Mouse (Mus musculus): ENCODE measurements at regions not wholly inside any gene's neighbourhood (a gene's known extent, or its start where the extent isn't known, plus 50 kb on each side); places are given as distances from the start of the nearest gene placed in this dataset.

- Histone ChIP-seq H3K9me3 (ENCODE audit: control insufficient read depth, low read length) (no peaks in the 10 kb centered on the region), H3K4me3 (ENCODE audit: low read depth, low read length) (no peak overlapping the region), H3K27ac (ENCODE audit: low read depth) (no peak overlapping the region), H3K4me2 (ENCODE audit: low read length) (no peak overlapping the region), H3K36me3 (ENCODE audit: control insufficient read depth, insufficient read depth, low read length) (no peaks in the 10 kb centered on the region), H3K9ac (ENCODE audit: low read length) (no peak overlapping the region), H3K27me3 (replicated peaks; ENCODE audit: control insufficient read depth, insufficient read depth, low read length) (no peaks in the 10 kb centered on the region), H3K4me1 (replicated peaks; ENCODE audit: control insufficient read depth, insufficient read depth, low read length) (no peaks in the 10 kb centered on the region)
- no peak for DNase-seq (ENCODE audit: low spot score)
- ATAC-seq (replicated peaks; ENCODE audit: low FRiP score, low TSS enrichment, low read depth) = no peak
- 49% methylated on average over 2 of the region's 2 CpGs for WGBS
Observed at GRCm38 (mm10) chr2:80717979-80718378, 100.9 kb downstream of the Nup35 start.

- no peaks in the 10 kb centered on the region for H3K36me3 ChIP-seq (ENCODE audit: control insufficient read depth, insufficient read depth, low read length)
Observed at GRCm38 (mm10) chr2:80724085-80724484, 107.0 kb downstream of the Nup35 start.

GRCm38 (mm10) chr2:80731324-80731723 is 114.3 kb downstream of the Nup35 start:
- H3K9me3 ChIP-seq (ENCODE audit: control insufficient read depth, low read length) = no peaks in the 10 kb centered on the region
- no peak for ATAC-seq (replicated peaks; ENCODE audit: low FRiP score, low TSS enrichment, low read depth)
- H3K4me1 ChIP-seq (replicated peaks; ENCODE audit: control insufficient read depth, insufficient read depth, low read length) = no peaks in the 10 kb centered on the region
- no peak overlapping the region for H3K9ac ChIP-seq (ENCODE audit: low read length)
- no peak for DNase-seq (ENCODE audit: low spot score)
- no peak overlapping the region for H3K4me2 ChIP-seq (ENCODE audit: low read length)
- no peaks in the 10 kb centered on the region for H3K27me3 ChIP-seq (replicated peaks; ENCODE audit: control insufficient read depth, insufficient read depth, low read length)
- no peak overlapping the region for H3K4me3 ChIP-seq (ENCODE audit: low read depth, low read length)
- H3K27ac ChIP-seq (ENCODE audit: low read depth) = no peak overlapping the region
- H3K36me3 ChIP-seq (ENCODE audit: control insufficient read depth, insufficient read depth, low read length) = no peaks in the 10 kb centered on the region
- WGBS = 90% methylated on average over 3 of the region's 3 CpGs

More at GRCm38 (mm10) chr2:80724085-80724484, 107.0 kb downstream of the Nup35 start:
- H3K9me3 ChIP-seq (ENCODE audit: control insufficient read depth, low read length) = no peaks in the 10 kb centered on the region
- no peak for ATAC-seq (replicated peaks; ENCODE audit: low FRiP score, low TSS enrichment, low read depth)
- 68% methylated on average over 5 of the region's 5 CpGs for WGBS
- no peaks in the 10 kb centered on the region for H3K27me3 ChIP-seq (replicated peaks; ENCODE audit: control insufficient read depth, insufficient read depth, low read length)
- DNase-seq (ENCODE audit: low spot score) = no peak
- no peak overlapping the region for H3K4me3 ChIP-seq (ENCODE audit: low read depth, low read length)
- H3K27ac ChIP-seq (ENCODE audit: low read depth) = no peak overlapping the region
- H3K4me1 ChIP-seq (replicated peaks; ENCODE audit: control insufficient read depth, insufficient read depth, low read length) = no peaks in the 10 kb centered on the region
- no peak overlapping the region for H3K9ac ChIP-seq (ENCODE audit: low read length)
- H3K4me2 ChIP-seq (ENCODE audit: low read length) = no peak overlapping the region

- 71% methylated on average over 6 of the region's 6 CpGs for WGBS
- Histone ChIP-seq H3K4me1 (replicated peaks; ENCODE audit: control insufficient read depth, insufficient read depth, low read length) (no peaks in the 10 kb centered on the region), H3K4me3 (ENCODE audit: low read depth, low read length) (no peak overlapping the region), H3K9ac (ENCODE audit: low read length) (no peak overlapping the region), H3K27ac (ENCODE audit: low read depth) (no peak overlapping the region), H3K4me2 (ENCODE audit: low read length) (no peak overlapping the region), H3K9me3 (ENCODE audit: control insufficient read depth, low read length) (no peaks in the 10 kb centered on the region), H3K36me3 (ENCODE audit: control insufficient read depth, insufficient read depth, low read length) (no peaks in the 10 kb centered on the region), H3K27me3 (replicated peaks; ENCODE audit: control insufficient read depth, insufficient read depth, low read length) (no peaks in the 10 kb centered on the region)
- ATAC-seq (replicated peaks; ENCODE audit: low FRiP score, low TSS enrichment, low read depth) (no peak), DNase-seq (ENCODE audit: low spot score) (no peak)
Observed at GRCm38 (mm10) chr2:80746737-80747136, 129.7 kb downstream of the Nup35 start.

GRCm38 (mm10) chr2:80762013-80762612 is 145.1 kb downstream of the Nup35 start:
- no peak overlapping the region for H3K9ac ChIP-seq (ENCODE audit: low read length)
- peak; percentile 62 for DNase-seq (ENCODE audit: low spot score)
- no peak overlapping the region for H3K27ac ChIP-seq (ENCODE audit: low read depth)
- H3K4me3 ChIP-seq (ENCODE audit: low read depth, low read length) = no peak overlapping the region
- ATAC-seq (replicated peaks; ENCODE audit: low FRiP score, low TSS enrichment, low read depth) = no peak
- no peaks in the 10 kb centered on the region for H3K36me3 ChIP-seq (ENCODE audit: control insufficient read depth, insufficient read depth, low read length)
- H3K27me3 ChIP-seq (replicated peaks; ENCODE audit: control insufficient read depth, insufficient read depth, low read length) = no peaks in the 10 kb centered on the region
- no peaks in the 10 kb centered on the region for H3K4me1 ChIP-seq (replicated peaks; ENCODE audit: control insufficient read depth, insufficient read depth, low read length)
- H3K4me2 ChIP-seq (ENCODE audit: low read length) = no peak overlapping the region
- 38% methylated on average over 3 of the region's 3 CpGs for WGBS
- H3K9me3 ChIP-seq (ENCODE audit: control insufficient read depth, low read length) = no peaks in the 10 kb centered on the region

GRCm38 (mm10) chr2:80771176-80771575 is 154.1 kb downstream of the Nup35 start:
- H3K4me3 ChIP-seq (ENCODE audit: low read depth, low read length) = no peak overlapping the region
- DNase-seq (ENCODE audit: low spot score) = no peak
- ATAC-seq (replicated peaks; ENCODE audit: low FRiP score, low TSS enrichment, low read depth) = no peak

GRCm38 (mm10) chr2:80772455-80772854 is 155.4 kb downstream of the Nup35 start:
- Histone ChIP-seq H3K9ac (ENCODE audit: low read length) (no peak overlapping the region), H3K4me1 (replicated peaks; ENCODE audit: control insufficient read depth, insufficient read depth, low read length) (no peaks in the 10 kb centered on the region), H3K4me2 (ENCODE audit: low read length) (no peak overlapping the region), H3K36me3 (ENCODE audit: control insufficient read depth, insufficient read depth, low read length) (no peaks in the 10 kb centered on the region), H3K27ac (ENCODE audit: low read depth) (no peak overlapping the region), H3K27me3 (replicated peaks; ENCODE audit: control insufficient read depth, insufficient read depth, low read length) (no peaks in the 10 kb centered on the region), H3K4me3 (ENCODE audit: low read depth, low read length) (no peak overlapping the region), H3K9me3 (ENCODE audit: control insufficient read depth, low read length) (no peaks in the 10 kb centered on the region)
- ATAC-seq (replicated peaks; ENCODE audit: low FRiP score, low TSS enrichment, low read depth) = no peak
- DNase-seq (ENCODE audit: low spot score) = no peak
- WGBS = 70% methylated on average over 3 of the region's 3 CpGs

More at GRCm38 (mm10) chr2:80771176-80771575, 154.1 kb downstream of the Nup35 start:
- H3K27me3 ChIP-seq (replicated peaks; ENCODE audit: control insufficient read depth, insufficient read depth, low read length) = no peaks in the 10 kb centered on the region
- H3K36me3 ChIP-seq (ENCODE audit: control insufficient read depth, insufficient read depth, low read length) = no peaks in the 10 kb centered on the region
- H3K9ac ChIP-seq (ENCODE audit: low read length) = no peak overlapping the region
- no peak overlapping the region for H3K4me2 ChIP-seq (ENCODE audit: low read length)
- no peak overlapping the region for H3K27ac ChIP-seq (ENCODE audit: low read depth)
- 49% methylated on average over 5 of the region's 5 CpGs for WGBS
- no peaks in the 10 kb centered on the region for H3K4me1 ChIP-seq (replicated peaks; ENCODE audit: control insufficient read depth, insufficient read depth, low read length)
- H3K9me3 ChIP-seq (ENCODE audit: control insufficient read depth, low read length) = no peaks in the 10 kb centered on the region

GRCm38 (mm10) chr2:80786370-80786769 is 169.3 kb downstream of the Nup35 start:
- Histone ChIP-seq H3K4me2 (ENCODE audit: low read length) (no peak overlapping the region), H3K9ac (ENCODE audit: low read length) (no peak overlapping the region), H3K9me3 (ENCODE audit: control insufficient read depth, low read length) (no peaks in the 10 kb centered on the region), H3K4me1 (replicated peaks; ENCODE audit: control insufficient read depth, insufficient read depth, low read length) (no peaks in the 10 kb centered on the region), H3K27ac (ENCODE audit: low read depth) (no peak overlapping the region), H3K36me3 (ENCODE audit: control insufficient read depth, insufficient read depth, low read length) (no peaks in the 10 kb centered on the region), H3K4me3 (ENCODE audit: low read depth, low read length) (no peak overlapping the region), H3K27me3 (replicated peaks; ENCODE audit: control insufficient read depth, insufficient read depth, low read length) (no peaks in the 10 kb centered on the region)
- WGBS = 87% methylated on average over 4 of the region's 4 CpGs
- ATAC-seq (replicated peaks; ENCODE audit: low FRiP score, low TSS enrichment, low read depth) = no peak
- DNase-seq (ENCODE audit: low spot score) = no peak

GRCm38 (mm10) chr2:80793345-80794147 is 176.5 kb downstream of the Nup35 start:
- peak; percentile 53 for DNase-seq (ENCODE audit: low spot score)
- no peak overlapping the region for H3K4me3 ChIP-seq (ENCODE audit: low read depth, low read length)
- no peak overlapping the region for H3K9ac ChIP-seq (ENCODE audit: low read length)
- WGBS = 31% methylated on average over 14 of the region's 14 CpGs
- no peaks in the 10 kb centered on the region for H3K36me3 ChIP-seq (ENCODE audit: control insufficient read depth, insufficient read depth, low read length)
- peaks cover 7% of the 10 kb centered on the region; the same call in 1 of the 2 replicates for H3K4me1 ChIP-seq (replicated peaks; ENCODE audit: control insufficient read depth, insufficient read depth, low read length)
- no peak overlapping the region for H3K27ac ChIP-seq (ENCODE audit: low read depth)
- no peak overlapping the region for H3K4me2 ChIP-seq (ENCODE audit: low read length)
- no peaks in the 10 kb centered on the region for H3K9me3 ChIP-seq (ENCODE audit: control insufficient read depth, low read length)
- no peaks in the 10 kb centered on the region for H3K27me3 ChIP-seq (replicated peaks; ENCODE audit: control insufficient read depth, insufficient read depth, low read length)
- no peak for ATAC-seq (replicated peaks; ENCODE audit: low FRiP score, low TSS enrichment, low read depth)

Data from intestine, embryonic 14.5 days (tissue).